Mouse (Mus musculus) adipocyte (in vitro differentiated cells): ENCODE data around the gene Rhobtb1.

Source experiments
- DNase-seq: peaks from one replicate; pipeline ENCODE4 v3.0.0-alpha.2; 2016; ENCODE audit warnings: low spot score

The Rhobtb1 gene

DNA sequence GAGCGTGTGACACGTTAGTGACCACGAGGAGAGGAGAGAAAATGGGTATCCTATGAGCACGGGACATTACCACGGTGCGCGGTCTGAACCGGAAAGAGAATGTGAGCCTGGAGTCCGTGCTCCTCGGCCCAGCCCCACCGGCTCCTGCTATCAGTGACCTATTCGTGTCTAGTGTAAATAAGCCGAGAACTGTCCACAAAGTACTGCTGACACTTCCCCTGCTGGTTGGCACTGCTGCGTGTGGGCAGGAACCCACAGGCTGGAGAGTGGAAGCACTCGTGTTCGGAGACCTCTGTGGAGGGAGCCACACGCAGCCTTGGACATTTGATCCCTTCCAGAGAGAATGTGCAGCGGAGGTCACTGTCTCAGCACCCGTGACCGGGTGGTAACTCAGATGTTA is at the start of gene Rhobtb1:
Gene Rhobtb1, plus strand, starts transcription at position 390 of the 400 bp plus-strand sequence.
- DNase-seq = no peak

DNA sequence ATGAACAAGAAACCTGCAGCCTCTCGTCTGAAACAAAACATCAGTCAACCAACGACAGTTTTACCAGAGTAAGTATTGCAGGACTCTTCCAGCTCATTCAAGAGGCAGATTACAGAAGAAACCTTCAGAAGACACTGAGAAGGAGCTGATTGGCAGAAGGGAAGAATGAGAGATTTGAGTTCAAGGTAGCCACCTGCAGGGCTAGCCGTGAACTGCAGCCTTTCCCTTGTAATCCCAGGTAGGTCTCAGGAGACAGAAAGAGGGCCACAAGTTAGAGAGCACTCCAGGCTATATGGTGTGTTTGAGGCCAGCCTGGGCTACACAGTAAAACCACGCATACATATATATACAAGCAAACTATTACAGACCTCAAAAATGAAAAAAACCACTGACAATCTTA is 49.2 kb upstream of the Rhobtb1 start:
- peak; percentile 34 for DNase-seq

DNA sequence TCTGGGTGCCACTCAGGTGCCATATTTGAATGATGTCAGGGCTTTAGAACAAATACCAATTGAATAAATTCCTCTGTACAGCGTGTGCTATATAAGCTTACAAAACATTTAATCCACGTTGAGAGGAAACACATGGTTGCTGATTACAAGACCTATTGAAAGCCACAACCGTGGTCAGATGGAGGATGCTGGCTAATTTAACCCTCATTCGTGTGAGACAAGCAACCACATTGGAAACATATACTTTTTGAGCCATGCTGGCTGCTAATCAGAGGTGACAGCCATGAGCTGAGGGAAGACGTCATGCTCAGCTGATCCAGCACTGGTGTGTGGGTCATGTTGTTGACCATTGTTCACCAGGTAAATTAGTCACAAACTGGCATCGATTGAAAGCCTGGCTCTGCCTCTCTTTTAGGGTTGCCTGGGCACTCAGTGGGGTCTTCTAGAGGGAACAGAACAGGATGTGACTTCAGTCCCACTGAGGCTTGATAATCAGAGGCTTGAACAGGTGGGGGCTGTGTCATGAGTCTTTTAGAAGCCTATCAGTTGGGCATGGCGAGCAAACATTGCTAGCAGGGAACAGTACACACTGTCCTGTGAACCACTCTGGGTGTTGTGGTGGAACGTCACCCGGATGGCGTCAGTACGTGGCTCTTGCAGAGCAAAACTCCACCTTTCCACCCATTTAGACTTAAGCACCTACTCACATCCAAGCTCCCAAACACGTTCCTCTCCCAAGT is 46.9 kb upstream of the Rhobtb1 start:
- no peak for DNase-seq

DNA sequence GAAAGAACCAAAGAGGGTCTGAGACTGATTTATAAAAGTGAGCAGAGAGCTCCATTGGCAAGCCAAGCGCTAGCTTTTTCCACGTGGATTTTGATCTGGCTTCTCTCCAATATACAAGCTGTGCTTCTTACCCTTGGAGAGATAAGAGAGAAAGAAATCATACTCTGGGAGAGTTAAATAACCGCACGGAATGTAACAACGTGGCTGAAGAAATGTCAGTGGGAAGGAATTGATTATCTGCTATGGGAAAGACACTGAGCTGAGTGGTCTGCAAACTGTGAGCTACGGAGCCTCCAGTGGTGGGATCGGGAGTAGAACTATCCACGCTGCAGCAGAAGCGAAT is 46.4 kb upstream of the Rhobtb1 start:
- DNase-seq = no peak

DNA sequence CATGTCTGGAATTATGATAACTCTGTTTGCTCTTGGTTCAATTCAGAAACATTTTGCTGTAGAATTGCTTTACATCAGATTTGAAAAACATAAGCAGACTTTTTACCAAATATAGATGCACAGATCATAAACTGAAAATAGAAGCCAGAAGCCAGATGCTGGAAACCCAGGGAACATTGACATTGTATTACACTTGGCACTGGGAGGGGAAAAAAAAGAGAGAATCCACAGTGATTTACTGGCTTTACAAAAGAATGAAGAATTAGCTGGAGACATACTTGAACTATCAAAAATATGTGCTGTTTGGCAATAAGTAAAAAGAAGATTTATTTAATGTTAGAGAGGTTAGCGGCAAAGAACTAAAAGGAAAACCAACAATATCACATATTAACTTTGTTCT is 44.4 kb upstream of the Rhobtb1 start:
- DNase-seq = peak; percentile 41

DNA sequence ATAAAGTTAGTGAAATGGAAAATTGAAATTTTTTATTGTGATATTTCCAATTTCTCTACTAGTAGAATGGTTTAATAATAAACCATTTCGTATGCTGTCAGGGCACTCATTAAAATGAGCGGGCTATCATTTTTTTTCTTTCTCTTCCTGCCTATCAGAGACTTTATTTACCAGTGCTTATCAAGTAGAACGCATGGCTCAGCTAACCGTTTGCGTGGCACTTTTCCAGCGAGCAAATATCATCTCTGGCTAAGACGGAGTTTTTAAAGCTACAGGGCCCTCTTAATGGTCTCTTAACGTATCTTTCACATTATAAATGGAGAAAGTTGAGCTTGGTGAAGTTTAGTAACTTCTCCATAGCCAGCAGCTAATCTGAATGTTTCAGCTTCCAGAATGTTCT is 44.0 kb upstream of the Rhobtb1 start:
- no peak for DNase-seq

DNA sequence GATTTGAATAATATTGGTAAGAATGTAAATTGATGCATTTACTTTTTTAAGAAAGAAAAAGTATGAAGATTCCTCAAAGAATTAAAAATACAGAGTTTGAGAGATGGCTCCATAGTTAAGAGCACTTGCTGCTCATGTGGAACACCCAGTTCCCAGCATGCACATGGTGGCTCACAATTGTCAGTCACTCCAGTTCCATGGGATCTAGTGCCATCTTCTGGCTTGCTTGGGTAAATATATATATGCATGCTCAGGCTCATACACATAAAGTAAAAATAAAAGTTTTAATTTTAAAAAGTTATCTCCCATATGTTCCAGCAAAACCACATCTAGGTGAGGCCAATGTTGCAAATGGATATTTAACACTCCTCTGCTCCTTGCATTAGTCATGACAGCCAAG is 36.9 kb upstream of the Rhobtb1 start:
- DNase-seq = peak; percentile 24

DNA sequence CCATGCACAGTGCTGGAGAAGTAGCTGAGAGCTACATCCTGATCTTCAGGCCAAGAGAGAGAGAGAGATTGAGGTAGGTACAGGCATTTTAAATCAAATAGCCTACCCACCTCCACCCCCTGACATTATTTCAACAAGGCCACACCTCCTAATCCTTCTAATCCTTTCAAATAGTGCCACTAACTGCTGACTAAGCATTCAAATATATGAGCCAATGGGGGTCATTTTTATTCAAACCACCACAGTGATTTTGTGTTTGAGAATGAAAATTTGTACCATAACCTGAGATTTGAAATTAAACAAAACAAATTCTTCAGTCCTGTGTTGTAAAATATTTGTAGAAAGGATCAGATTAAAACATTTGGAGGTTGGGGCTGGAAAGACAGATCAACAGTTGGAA is 33.2 kb upstream of the Rhobtb1 start:
- DNase-seq = no peak

DNA sequence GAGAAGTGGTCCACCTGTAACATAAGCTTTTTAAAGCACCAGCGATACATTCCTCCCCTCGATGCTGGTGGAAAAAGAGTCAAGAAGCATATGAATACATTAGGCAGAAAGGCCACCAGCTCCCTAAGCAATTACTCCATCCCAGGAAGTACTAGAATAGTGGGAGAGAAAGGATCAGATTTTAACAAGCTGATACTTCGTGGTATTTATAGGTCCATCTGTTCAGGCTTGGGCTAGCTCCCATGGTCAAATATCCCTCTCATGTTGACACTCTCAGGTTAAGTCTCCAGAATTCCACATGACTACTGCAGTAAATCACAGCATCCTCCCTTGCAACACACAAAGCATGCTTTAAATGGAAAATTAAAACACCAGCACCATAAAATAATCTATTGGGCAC is 32.3 kb upstream of the Rhobtb1 start:
- no peak for DNase-seq

DNA sequence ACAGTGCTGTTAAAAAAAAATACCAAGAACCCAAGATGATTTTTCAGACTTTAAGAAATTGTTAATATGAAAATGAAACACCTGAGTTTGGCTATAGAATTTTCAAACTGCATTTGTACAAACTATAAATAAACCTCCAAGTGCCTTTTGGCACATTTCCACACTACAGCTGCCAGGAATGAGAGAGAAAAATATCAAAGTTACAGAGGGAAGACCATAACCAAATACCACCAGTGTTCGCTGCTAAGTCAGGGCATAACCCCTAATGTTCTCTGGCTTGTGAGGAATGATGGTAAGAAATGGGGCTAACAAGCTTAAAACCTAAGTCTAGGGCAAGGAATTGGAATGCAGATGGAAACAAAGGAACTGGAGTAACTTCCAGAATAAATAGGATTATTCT is 31.8 kb upstream of the Rhobtb1 start:
- no peak for DNase-seq

DNA sequence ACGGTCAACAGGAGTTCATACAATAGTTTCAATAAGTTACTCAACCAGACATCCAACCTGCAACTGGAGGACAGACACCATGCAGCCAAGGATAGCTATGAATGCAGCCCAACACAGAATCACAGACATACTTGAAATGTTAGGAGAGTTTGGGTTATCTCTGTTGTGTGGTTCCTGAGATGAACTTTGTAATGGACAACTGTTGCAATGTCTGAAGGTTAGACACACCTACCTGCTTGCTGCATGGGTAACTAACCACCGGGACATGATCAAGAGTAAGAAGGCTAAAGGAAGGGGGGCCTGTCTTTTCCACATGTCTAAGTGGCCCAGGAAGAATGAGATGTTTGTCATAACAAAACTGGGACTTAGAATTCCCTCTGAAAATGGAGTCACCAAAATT is 24.7 kb upstream of the Rhobtb1 start:
- DNase-seq = no peak

DNA sequence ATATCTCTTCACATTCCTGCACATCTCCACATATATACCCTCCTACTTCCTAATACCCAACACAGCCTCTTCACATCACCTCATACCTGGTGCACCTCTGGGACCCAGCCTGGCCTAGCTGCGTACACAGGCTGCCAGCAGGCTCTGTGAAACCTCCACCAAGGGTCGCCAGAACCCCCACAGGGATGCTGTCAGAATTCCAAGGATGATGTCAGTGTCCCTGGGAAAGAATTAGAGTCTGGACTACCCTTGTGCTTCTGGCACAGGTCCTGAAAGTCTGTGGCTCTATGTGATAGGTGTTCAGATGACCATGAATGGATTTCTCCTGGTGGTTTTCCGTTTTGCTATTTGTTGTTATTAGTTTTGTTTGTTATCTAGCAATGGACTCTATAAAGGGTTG is 22.7 kb upstream of the Rhobtb1 start:
- DNase-seq = no peak

DNA sequence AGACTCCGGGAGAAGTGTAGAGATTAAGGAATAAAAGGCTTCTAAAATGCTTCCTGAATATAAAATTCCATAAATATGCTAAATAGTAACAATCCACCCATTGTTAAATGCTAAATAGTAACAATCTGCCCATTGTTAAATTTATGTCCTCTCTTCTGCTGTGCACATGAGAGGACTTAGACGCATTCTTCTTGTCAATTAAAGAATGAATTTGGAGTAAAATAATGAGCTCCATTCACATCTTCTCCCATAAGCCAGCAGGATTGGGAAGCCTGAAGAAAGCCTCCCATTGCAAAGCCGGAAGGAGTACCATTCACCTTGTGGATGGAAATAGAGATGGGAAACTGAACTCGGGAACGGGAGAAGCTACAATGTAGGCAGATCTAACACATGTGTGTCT is 20.6 kb upstream of the Rhobtb1 start:
- DNase-seq = no peak

DNA sequence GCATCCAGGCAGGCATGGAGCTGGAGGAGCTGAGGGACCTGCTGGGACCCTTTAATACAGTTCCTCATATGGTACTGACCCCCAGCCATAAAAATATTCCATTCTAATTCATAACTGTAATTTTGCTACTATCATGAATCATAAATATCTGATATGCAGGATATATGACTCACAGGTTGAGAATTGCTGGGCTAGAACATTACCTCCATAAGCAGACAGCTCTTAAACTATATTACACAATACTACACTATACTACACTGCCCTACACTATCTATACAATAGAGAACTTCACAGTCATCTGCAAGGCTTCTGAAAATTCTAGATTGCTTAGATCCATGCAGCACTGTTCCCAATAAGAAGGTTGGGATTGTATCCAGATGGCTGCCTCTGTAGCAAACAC is 16.9 kb upstream of the Rhobtb1 start:
- DNase-seq = no peak

DNA sequence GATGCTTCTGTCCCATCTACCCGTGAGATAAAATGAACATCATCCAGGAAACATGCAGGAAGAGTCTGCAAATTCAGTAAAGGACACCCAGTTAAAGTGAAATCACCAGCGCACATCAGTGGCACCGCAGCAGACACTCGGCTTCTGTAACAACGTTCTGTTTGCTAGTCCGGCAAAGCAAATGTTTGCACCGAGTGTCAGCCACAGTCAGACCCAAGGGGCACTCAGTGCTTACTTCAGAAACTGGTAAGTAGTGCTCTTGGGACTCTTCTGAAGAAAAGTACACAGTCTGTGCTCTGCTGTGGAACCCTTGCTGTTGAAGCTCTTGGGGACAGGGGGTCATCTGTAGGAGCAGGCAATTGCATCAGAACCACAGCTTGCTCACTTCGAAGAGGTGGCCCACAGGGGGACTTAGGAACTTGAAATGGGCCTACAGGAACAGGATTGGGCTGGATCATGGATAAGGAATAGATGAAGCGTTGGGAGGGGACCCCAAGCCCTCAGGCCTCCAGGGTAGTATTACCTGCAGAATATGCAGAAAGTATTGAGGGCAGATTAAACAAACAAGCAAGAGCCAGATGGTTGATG is 14.9 kb upstream of the Rhobtb1 start:
- DNase-seq = no peak

DNA sequence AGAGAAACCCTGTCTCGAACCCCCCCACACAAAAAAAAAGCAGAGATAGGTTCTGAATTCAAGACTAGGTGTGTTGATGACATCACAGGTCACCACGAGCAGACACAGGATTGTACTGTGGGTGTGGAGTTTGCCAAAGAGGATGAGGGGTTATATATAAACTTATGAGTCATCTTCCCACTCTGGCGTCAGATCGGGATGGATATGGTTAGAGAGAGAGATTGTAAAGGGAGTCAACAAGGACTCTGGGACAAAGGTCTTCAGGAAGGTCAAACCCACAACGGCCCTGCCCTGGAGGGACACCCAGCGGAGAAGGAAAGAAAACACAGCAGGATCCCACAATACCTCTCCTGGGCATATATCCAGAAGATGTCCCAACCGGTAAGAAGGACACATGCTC is 2.0 kb upstream of the Rhobtb1 start:
- DNase-seq = no peak

DNA sequence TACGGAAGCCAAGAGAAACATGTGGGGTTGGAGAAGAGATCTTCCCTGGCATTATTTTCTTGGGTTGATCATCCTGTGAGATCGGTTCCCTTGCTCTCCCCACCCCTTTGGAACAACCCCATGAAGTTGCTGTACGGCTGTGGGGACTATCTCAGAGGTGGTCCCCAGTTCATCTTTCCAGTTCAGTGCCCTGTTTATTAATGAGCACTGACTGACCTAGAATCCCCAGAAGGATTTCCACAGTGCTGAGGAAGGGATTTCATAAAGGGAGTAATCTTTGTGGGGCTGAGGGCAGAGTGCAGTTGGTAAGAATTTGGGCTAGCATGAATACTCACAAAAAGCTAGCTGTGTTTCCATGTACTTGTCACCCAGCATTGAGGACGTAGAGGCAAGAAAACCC is 1.7 kb downstream of the Rhobtb1 start:
- no peak for DNase-seq

DNA sequence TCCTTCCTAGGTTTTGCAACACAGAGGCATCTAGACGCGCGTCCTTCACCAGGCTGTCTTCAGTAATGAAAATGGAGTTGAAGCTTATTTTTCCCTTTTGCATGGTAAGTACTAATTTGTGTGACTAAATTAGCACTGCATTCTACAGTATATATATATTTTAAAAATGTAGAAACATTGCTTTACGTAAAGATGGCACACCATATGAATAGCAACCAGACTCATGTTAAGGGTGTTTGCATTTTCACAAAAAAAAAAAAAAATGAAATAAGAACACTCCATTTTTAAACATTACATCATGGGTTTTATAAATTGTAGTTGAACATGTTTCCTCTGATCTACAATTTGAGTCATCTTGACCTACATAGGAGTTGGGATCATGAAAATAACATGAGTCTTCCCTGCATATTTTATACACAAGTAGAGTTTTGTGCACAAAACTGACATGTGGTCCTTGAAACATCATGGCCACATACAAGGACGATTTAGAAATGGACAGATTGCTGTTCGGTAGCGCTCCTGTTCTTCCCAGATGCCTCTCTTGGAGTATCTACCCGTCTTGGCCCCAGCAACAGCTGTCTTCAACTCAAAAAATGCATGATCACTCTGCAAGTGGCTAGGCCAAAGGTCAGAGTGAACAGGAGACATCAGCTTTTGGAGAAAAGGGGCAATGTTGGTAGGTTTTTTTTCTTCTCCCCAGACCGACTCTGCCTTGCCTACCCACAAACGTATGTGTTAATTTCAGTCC is 4.4 kb downstream of the Rhobtb1 start:
- DNase-seq = no peak

DNA sequence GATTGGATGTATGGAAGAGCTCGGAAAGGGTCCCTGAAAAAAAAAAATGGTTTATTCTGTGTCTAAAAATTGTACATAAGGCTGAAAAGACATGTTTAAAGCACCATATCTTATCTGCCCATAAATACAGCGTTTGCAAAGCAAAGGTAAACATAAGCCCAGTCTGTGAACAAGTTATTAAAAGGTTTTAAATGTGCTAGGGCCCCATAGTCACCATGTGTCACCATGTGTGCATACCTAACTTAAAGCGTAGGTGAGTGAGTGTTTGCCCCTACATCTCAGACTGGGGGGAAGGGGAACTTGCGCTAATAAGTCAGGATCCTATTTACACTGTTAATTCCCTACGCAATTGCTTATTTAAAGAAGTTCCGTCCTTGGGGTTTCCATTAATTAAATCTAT is 5.2 kb downstream of the Rhobtb1 start:
- no peak for DNase-seq

DNA sequence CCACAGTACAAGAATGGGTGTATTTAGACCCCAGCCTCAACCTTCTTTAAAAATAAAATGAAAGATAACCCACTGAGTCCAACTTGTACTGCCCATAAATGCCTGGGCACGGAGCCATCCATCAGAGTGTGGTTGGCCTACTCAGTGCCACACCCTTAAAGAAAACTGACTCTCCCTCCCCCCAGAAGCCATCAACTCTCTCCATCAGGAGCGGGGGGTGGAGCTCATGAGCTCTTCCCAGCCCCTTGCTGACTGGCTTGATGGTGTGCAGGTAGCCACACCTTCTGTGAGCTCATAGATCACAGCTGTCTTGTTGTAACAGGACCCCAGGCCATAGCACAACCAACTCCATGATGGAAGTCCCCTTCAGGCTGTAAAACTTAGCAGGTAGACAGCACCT is 6.2 kb downstream of the Rhobtb1 start:
- no peak for DNase-seq

DNA sequence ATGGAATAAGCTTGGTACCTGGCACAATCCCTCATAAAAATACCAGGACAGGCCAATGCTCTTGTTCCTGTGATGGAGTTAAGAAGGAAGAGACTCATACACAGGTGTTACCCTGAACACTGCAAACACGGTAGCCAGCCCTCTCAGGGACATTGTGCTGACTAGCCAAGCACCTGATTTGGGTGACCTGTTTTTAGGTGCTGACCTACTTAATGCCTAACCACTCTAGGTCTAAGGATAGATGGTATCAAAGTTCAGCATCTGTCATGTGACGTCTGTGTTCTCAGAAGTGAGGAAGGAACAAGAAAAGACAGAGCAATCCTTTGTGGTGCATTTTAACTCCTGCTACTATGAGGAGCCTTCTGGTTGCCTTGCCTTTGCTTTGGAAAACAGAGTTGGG is 9.6 kb downstream of the Rhobtb1 start:
- no peak for DNase-seq

DNA sequence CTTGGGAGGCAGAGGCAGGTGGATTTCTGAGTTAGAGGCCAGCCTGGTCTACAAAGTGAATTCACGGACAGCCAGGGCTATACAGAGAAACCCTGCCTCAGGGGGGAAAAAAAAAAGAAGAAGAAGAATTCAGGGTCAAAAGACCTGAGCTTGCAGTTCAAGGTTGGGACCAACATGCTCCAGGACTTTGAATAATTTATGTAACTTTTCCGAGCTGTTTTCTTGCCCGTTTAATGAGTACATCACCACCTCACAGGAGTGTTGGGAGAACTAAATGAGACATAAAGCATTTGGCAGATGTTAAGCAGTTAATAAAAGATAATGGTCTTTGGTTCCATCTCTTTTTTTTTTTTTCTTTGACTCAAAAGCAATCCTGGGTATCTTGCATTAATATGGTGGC is 10.3 kb downstream of the Rhobtb1 start:
- DNase-seq = no peak

DNA sequence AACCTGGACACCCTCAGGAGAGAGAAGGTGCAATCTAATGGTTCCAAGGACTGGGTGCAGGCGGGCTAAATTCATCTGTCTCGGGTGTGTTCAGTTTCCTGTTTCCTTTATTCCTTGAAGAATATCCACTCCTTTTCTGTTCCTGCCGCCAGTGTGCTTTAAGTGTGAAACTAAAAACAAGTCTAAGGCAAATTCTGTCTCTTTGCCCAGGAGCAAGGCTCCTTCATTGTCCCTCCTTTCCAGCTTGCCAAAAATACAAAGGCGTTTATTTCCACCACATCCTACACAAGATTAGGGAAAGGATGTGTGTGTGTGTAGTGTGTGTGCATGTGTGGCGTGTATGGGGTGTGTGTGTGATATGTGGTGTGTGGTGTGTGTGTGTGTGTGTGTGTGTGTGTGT is 11.3 kb downstream of the Rhobtb1 start:
- no peak for DNase-seq

DNA sequence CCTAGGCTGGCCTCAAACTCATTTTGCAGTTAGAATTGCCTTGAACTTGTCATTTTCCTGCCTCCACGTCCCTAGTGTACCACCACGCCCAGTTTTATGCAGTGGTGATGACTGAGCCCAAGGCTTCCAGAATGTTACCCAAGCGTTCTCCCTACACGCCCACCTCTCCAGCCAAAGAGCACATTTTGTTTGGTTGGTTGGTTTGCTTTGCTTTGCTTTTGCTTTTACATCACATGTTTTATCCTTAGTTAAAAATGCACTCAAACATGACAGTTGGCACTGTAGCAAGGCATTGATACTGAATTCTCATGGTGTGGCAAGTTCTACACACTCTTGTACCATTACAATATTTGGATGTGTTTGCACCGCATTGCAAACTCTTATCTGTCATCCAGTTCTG is 12.0 kb downstream of the Rhobtb1 start:
- DNase-seq = no peak
